Mouse (Mus musculus): ENCODE data around the gene Mfap4.

The Mfap4 gene

DNA sequence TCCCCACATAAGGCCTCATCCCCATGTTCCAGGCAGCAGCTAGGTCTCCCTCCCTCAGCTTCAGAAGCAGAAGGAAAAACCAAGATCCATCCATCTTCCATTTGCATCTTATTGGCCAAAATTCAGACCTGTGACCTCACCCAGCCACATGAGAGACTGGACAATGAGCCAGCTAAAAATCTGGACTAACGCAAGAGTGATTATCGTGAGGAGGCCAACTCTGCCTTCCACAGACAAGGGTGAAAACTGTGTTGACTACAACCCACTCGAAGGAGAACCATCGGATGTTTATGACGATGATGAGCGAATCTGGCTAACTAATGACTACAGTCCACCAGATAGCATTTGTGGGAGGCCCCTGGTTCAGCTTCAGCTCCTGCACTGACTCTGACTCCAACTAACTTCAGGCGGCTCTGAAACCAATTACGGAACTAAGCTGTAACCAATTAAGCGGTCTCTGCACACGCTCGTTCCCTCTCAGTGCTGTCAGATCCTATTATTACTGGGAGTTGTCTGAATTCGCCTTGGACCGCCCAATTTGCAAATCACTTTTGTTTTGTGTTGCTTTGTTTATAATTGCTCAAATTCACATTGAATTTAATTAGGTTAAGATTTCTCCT is 1.9 kb upstream of the Mfap4 start:
- WGBS, result 88% methylated on average over 13 of the region's 13 CpGs

DNA sequence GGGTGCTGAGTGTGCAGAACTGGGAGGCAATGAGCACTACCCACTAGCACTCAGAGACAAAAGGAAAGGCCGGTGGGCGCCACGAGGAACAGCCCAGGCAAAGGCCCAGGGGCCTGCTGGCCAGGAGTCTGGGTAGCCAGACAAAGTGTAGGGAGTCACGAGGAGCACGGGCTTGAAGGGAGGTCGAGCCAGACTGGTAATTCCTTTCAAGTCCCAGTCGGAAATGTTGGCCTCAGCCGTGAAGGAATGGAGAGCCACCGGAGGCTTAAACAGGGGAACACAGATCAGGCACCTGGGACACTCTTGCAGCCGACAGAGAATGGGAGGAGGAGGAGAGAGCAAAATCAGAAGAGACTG is 997 bp upstream of the Mfap4 start:
- 43% methylated on average over 10 of the region's 10 CpGs for WGBS

DNA sequence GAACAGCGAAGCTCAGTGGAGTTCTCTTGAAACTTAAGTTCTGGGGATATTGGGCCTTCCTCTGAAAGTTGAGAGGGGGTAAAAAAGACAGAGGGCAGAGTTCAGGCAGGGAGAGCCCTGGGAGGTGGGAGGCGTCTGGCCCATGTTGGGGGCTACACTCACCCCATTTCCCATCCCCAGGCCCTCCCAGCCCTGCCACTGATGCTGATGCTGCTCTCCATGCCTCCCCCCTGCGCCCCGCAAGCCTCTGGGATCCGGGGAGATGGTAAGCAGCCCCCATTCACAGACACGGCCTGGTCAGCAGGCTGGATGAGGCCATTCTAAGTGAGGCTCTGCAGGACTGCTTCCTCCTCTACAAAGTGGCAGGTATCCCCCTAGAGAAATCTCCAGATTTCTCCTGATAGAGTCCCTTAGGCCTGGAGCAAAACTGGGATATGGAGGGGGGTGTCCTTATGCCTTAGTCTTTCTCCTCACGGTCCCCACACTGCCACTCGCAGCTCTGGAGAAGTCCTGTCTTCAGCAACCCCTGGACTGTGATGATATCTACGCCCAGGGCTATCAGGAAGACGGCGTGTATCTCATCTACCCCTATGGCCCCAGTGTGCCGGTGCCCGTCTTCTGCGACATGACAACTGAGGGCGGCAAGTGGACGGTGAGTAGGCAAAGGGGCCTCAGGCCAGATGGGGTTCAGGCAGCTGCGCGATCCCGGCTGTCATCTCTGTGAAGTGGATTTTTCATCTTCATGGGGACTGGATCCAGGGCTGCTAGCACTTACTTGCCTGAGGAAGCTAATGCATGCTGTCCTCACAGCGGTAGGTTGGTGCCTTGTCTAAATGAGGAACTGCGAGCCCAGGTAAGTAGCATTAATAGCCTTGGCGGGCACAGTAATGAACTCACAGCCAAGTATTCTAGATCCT is 568 bp downstream of the Mfap4 start:
- WGBS, result 87% methylated on average over 22 of the region's 22 CpGs

DNA sequence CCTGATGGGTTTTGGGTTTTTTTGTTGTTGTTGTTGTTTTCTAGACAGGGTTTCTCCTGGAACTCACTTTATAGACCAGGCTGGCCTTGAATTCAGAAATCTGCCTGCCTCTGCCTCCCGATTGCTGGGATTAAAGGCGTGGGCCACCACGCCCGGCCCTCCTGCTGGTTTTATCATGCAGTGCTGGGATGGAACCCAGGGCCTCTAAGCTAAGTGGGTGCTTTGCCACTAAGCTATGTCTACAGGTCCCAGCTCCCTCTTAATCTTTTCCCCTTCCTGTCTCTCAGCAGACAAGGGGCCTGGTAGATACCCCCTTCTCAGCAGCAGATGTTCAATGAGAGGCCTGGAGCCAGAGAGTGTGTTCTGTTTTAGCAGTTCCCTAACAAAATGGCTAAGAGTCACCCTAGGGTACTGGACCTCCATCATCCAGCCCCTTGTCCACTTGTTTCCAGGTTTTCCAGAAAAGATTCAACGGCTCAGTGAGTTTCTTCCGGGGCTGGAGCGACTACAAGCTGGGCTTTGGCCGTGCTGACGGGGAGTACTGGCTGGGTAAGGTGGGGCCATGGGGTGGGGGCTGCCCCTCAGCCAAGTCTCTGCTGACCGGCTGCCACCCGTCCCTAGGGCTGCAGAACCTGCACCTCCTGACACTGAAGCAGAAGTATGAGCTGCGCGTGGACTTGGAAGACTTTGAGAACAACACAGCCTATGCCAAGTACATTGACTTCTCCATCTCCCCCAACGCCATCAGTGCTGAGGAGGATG is 1.4 kb downstream of the Mfap4 start:
- 90% methylated on average over 14 of the region's 14 CpGs for WGBS

DNA sequence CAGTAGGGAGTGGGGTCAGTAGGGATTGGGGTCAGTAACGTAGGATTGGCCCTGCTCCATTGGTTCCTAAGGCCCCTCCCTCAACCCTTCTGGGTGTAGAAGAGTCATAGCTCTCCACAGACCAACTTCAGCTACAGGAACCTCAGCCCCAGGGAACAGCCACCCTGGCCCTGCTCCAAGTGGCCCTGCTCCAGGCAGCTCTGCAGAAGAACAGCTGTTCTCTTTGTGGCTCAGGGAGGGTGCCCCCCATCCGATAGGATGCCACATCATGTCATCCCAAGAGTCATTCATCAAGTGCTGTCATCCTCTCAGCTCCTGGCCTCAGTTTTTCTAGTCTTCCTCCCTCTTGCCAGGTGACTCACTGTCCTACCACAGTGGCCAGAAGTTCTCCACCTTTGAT is 2.2 kb downstream of the Mfap4 start:
- 32% methylated on average over 2 of the region's 2 CpGs for WGBS

DNA sequence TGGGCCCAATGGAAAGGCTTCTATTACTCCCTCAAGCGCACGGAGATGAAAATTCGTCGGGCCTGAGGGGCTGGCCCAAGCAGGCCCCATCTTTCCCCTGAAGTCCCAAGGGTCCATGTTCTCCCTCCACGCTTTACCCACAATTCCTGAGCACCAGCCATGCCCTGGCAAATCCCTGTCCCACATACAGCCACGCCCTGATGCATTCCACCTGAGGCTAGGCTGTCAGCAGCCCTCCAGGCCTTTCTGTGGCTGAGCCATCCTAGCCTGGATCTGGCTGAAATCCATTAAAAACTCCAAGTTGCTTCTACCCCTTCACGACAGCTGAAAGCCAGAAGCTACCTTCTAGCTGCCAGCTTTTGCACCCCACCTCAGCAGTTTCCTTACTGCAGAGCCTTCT is 2.7 kb downstream of the Mfap4 start:
- 86% methylated on average over 7 of the region's 7 CpGs for WGBS

DNA sequence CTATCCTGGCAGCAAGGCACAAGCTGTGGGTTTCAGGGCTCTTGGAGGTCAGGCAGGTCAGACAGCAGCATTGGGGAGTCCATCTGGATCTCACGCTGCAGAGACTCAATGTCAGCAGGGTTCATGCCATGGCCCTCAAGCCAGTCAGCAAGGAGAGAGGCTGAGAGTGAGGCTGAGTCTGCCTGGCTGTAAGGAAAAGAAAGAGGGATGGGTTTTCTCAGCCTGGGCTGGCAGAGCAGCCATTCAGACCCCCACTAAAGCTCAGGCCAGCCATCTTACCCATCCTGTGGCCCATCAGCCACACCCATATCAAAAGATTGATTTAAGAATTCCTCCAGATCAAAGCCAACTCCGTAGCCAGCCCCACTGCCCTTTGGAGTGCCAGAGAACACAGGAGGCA is 3.9 kb downstream of the Mfap4 start:
- 93% methylated on average over 2 of the region's 2 CpGs for WGBS

DNA sequence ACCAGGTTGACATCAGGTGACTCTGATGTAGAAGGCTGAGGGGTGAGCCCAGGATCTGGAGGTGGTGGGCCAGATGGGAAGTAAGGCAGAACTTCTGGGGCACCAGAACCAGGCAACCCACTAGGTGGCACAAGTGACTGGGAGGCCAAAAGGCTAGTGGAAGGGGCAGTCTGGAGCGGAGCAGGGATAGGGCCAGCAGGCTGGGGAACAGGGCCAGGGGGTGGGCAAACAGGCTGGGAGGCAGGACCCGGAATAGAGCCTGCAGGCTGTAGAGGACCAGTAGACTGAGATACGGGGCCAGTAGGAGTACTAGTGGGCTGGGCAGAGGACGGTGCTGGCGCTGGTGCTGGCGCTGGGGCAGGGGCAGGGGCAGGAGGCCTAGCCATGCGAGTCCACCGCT is 4.6 kb downstream of the Mfap4 start:
- 88% methylated on average over 8 of the region's 8 CpGs for WGBS

DNA sequence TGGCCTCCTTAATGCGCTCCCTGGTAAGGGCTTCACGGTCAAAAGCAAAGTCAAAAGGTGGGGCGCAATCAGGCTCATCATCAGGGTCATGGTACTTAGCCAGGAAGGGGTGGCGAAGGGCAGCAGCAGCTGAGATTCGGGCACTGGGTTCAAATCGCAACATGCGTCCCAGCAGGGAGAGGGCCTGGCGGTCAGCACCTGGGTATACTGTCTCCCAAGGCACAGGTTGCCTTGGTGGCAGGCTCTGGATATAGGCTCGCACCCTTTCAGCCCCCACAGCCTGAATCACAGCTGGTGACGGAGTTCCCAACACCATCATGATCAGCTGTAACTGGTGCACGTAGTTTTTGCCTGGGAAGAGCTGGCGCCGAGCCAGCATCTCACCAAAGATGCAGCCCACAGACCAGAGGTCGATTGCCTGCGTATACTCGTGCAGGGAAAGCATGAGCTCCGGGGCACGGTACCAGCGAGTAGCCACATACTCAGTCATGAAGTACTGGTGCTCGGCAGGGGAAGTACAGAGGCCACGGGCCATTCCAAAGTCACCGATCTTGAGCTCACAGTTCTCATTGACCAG is 5.8 kb downstream of the Mfap4 start:
- 83% methylated on average over 22 of the region's 22 CpGs for WGBS

DNA sequence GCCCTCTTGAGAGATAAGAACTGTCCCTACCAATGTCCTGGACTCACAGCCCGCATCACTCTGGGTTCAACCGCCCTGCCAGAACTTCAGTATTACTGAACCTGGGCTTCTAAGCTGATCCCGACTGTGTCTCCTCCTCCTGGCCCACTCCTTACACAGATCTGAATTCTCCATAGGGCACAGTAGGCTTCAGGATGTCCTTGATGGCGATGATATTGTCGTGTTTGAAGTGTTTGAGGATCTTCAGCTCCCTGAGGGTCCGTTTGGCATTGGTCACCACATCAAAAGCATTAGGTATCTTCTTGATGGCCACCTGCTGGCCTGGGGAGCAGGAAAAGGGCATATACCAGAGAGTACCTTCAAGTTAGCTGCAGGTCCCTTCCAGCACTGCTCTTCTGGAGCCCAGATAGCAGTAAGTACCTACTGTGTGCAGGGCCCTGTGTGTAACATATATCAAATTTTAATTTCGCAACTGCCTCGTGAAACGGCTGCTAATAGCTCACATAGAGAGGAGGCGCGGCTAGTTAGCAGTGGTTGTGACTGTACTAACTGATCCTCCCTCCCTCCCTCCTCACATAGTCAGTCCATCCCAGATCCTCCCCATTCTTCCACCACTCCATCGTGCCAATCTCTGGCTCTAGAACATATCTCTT is 7.6 kb downstream of the Mfap4 start:
- 58% methylated on average over 12 of the region's 12 CpGs for WGBS

DNA sequence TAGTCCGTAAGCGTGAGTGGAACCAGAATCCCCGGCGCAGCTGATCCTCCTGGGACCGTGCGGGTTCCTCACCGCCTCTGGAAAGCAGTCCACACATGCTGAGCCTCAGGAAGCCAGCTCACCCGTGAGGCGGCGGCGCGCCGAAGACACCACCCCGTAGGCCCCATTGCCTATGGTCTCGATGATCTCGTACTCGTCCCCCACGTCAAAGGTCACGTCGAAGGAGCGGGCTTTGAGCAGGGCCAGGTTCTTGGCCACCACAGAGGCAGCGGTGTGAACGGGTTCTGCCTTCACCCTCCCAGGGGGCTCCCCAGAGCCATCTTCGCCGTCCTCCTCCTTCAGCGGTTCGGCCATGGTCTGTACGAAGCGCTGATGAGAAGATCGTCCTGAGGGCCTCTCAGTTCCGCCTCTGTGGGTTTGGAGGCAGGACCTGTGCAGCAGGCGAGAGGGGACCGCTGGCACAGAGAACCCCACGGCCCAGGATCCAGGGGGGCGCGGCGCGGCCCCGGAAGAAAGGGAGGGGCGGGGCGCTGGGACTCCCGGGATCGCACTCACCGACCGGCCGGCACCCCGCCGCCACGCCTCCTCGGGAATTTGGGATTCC is 8.4 kb downstream of the Mfap4 start:
- under 1% methylated on average over 50 of the region's 50 CpGs for WGBS

DNA sequence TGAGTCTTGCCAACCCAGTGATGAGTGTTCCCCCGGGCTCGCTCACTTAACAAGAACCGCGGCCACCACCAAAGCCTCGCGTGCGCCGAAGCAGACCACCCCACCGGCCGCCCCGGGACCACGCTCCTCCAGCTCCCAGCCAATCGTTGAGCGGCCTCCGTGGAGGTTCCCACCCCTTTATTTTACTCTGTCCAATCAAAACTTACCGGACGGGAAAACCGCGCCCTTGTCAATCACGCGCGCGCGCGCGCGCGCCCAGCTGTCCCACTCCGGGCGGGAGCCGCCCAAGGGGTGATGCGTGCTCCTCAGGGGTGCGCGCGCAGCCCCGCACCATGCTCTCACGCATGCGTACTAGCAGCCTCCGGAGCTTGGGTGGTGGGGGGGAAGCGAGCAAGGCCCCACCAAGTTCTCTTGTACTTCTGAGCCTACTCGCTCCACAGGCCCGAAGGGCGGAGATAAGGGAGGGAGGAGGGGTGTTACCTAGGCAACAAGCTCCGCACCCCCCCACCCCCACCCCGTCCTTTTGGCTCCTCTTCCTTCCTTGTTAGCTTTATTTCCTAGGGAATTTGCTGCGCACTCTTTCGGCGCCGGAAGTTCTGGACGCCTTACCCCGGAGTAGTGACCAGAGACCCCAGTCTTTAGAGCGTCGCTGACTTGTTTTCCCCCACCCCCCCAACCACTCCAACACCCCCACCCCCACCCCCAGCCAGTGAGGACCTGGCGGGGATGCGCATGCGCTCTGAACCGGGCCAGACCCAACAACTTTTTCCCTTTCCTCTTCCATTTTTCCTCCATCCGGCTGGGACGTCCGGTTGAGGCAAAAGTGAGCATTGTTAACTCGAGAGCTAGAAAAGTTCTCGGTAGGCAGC is 9.1 kb downstream of the Mfap4 start, which contains the start of gene Mapk7:
TSS of gene Mapk7 (minus strand) at position 278 of the 869 bp plus-strand sequence.
- WGBS, result under 1% methylated on average over 62 of the region's 62 CpGs

DNA sequence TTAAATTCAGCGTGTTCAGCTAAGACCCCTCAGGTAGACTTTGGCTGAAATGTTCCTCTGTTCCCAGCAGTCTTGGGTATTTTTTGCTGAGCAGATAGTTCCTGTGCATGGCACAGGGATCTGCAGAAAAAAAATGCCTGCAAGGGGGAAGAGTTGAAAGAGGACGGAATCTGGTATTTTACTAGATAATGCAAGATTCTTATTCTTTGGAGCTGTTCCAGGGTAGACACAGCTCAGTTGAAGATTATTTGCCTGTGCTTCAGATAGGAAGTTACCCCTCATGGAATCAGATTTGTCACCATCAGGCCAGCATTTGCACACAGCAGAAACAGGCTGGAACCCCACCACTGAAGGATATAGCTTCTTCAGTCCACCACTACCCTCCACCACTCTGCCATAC is 10.3 kb downstream of the Mfap4 start:
- WGBS, result 81% methylated on average over 2 of the region's 2 CpGs

DNA sequence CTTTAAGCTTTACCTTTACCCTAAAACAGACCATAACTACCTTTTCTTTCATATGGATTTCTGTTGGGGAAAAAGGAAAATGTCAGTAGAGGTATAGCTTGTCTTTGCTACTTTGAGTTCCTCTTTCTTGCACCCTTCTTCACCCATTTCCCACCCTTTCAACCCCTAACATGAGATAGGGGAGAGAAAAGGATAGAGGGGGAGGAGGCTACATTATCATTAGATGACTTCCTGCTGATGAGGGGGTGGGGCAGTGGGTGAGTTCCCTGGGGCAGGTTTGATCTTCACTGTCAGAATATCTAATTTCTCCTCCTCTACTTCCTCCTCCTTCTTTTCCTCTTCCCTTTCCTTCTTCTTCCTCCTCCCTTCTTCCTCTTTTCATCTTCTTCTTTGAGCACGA is 12.3 kb downstream of the Mfap4 start:
- 83% methylated on average over 1 of the region's 1 CpGs for WGBS

DNA sequence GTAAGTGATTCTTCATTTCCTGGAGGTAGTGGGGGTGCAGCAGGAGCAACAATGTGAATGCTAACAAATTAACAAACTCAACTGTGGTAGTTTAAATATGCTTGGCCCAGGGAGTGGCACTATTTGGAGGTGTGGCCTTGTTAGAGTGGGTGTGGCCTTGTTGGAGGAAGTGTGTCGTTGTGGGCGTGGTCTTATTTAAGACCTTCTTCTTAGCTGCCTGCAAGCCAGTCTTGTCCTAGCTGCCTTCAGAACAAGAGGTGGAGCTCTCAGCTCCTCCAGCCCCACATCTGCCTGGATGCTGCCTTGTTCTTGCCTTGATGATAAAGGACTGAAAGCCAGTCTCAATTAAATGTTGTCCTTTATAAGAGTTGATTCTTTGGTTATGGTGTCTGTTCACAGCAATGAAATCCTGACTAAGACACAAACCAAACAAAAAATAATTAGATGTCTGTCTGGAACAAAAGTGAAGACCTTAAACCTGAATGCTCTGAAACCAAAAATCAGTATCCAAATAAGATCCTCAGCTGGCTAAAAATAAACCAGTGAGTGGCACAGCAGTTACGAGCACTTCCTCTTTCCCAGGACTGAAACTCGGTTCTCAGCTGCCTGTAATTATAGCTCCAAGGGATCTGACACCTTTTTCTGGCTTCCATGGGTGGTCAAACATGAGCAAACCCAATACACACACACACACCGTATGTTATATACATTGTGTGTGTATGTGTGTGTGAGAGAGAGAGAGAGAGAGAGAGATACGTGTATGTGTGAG is 13.7 kb downstream of the Mfap4 start:
- 55% methylated on average over 6 of the region's 6 CpGs for WGBS

DNA sequence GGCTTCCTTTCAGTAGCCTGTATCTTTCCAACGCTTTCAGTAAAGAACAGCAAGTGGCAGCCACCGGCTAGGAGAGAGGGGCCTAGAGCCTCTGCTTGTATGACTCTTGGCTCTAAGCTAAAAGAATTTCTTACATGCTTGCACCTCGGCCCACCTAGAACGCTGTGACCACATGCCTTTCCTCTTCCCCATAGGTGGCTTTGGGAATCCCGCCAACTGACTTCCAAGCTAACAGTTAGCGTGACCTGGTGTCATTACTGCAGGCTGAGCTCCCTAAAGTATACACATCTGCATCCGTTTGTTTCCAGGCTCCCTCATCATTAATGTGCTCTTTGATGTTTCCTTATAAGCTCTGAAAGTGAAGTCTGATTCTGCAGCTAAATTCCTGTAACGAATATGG is 18.7 kb downstream of the Mfap4 start:
- 66% methylated on average over 8 of the region's 8 CpGs for WGBS

DNA sequence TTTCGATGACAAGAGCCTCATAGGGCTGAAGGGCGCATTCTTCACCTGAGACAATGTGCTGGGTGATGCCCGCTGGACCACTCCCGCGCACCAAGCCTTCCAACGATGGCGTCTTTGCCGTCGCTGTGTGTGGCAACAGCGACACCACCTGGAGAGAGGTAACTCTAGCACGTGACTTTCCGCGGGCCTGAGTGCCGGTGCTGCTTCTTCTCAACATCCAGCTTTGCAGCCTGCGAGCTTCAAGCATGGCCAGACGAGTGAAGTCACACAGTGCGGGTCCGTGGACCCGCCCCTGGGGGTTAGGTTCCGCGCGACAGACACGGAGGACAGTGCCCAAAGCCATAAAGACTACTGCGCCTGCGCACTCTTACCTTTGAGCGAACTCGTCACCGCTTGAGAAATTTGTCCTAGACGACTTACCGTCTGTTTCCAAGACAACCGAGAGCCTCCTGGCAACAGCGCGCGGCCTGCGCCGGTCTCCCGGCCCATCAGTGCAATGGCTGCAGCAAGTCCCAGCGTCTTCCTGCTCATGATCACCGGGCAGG is 19.6 kb downstream of the Mfap4 start, which contains the start of gene B9d1:
TSS of gene B9d1 (plus strand) at position 432 of the 545 bp plus-strand sequence.
- under 1% methylated on average over 39 of the region's 39 CpGs for WGBS

DNA sequence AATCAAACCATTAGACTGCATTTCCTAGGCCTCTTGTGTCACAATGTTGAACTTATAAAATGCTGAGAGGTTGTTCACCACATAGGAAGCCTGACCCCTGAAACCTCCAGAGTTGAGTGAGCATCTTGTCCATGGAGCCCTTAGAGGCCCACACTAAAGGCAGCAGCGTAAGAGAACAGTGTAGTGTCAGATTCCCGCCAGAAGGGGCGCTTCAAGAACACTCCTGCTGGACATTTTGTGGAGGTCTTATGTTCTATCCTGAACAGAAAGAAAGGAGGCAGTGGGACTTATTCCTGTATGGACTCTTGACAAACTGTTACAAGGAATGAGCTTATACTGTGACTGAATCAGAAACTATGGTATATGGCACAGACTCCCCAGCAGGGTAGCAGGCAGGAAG is 29.7 kb downstream of the Mfap4 start:
- 43% methylated on average over 3 of the region's 3 CpGs for WGBS

DNA sequence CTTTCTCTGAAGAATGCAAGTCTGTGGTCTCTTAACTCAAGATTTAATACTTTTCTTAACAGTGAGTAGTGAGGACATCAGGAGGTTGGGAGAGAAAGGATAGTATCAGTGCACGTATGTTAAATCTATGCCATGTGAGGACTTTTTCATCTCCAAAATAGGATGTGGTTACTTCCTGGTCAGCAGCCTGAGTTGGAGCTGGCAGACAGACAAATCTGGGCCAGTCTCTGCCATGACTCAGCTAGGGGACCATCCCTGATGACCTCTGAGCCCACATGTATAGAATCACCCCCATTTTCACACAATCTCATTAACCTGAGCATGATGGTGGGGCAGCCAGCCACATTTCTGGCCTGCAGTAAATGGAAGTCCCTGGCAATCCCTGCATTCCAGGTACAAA is 32.7 kb downstream of the Mfap4 start:
- WGBS, result 48% methylated on average over 1 of the region's 1 CpGs

Measured in cerebral cortex, adult 2 months (tissue).